Mouse (Mus musculus): ENCODE results near the gene Ntf3.

DNA sequence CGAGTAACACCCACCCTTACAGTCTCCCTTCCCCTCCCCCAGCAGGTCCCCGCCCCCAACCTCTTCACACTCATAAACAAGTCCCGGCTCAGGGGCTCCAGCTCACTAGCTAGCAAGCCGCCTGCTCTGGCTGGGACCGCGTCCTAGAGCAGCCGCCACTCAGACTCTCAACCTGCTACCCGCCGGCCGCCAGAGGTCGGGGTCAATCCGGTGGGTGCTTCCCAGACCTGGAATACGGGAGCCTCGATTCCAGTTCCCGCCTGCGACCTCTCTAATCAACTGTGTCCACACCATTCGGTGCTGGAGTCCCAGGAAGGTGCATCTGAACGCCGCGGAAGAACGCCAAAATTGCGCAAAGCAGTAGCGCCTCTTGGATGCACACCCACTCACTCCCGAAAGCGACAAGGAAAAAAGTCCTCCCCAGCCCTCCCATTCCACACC, 3.5 kb downstream of the Ntf3 start:
- TF ChIP-seq CTCF (IDR thresholded peaks at IDR 0.05; ENCODE audit: control insufficient read depth, insufficient read depth, low read length) (no peak), POLR2A (IDR thresholded peaks at IDR 0.05; ENCODE audit: borderline replicate concordance, control insufficient read depth, low read depth, low read length) (no peak)

Data from bone marrow, adult 2 months (tissue).